Mouse (Mus musculus) ES-E14 (cell line): ENCODE measurements around the gene Disp1. TPM values are rescaled to one million over a fixed set of nuclear protein-coding genes. Genes with fewer than 3 reads are reported as not detected.

ENCODE experiments used
- DNase-seq: peaks from one replicate; pipeline ENCODE4 v3.0.0-alpha.2; 2013; ENCODE audit warnings: low read depth, low spot score
- H3K27ac ChIP-seq: 2 replicates; pipeline ENCODE4 v1.5.1; 2012; ENCODE audit warnings: low read depth, mild to moderate bottlenecking, low read length, moderate library complexity, mixed read lengths; ENCODE audit not compliant: poor library complexity, insufficient read depth, severe bottlenecking
- H3K36me3 ChIP-seq: 2 replicates; pipeline ENCODE4 v1.6.1; 2012; ENCODE audit warnings: mild to moderate bottlenecking, low read length, moderate library complexity, mixed read lengths; ENCODE audit not compliant: control insufficient read depth, poor library complexity, insufficient read depth, severe bottlenecking
- H3K4me1 ChIP-seq, 2 experiments: fragments of 150-350 bp in 1 of 2; sonication (generic) in 1 of 2; 2 replicates each; pipeline ENCODE4 v1.6.1; 2012; ENCODE audit warnings: low read length in 2 of 2, mild to moderate bottlenecking in 1 of 2, mixed read lengths in 1 of 2; ENCODE audit not compliant: control insufficient read depth in 2 of 2, insufficient read depth in 2 of 2, poor library complexity in 1 of 2
- H3K4me3 ChIP-seq, 2 experiments: fragments of 150-350 bp in 1 of 2; sonication (generic) in 1 of 2; 2 replicates each; pipeline ENCODE4 v1.5.1; 2012; ENCODE audit warnings: low read length in 2 of 2, low read depth in 1 of 2, mild to moderate bottlenecking in 1 of 2, mixed read lengths in 1 of 2; ENCODE audit not compliant: insufficient read depth in 1 of 2, poor library complexity in 1 of 2, severe bottlenecking in 1 of 2
- H3K9ac ChIP-seq: 2 replicates; pipeline ENCODE4 v1.6.1; 2012; ENCODE audit warnings: low read depth, mild to moderate bottlenecking, low read length, mixed read lengths; ENCODE audit not compliant: poor library complexity, insufficient read depth, severe bottlenecking
- H3K9me3 ChIP-seq: fragments of 150-350 bp; sonication (generic); 2 replicates; pipeline ENCODE4 v1.6.1; 2012; ENCODE audit warnings: low read depth, mild to moderate bottlenecking, low read length; ENCODE audit not compliant: control insufficient read depth, insufficient read depth
- CHD2 ChIP-seq: IDR thresholded peaks from 2 replicates; pipeline ENCODE4 v1.6.1; 2014; ENCODE audit warnings: mild to moderate bottlenecking, low read depth, low read length, inconsistent platforms
- HCFC1 ChIP-seq: IDR thresholded peaks from 2 replicates; pipeline ENCODE4 v1.6.1; 2012; ENCODE audit warnings: low read length, inconsistent platforms, borderline replicate concordance; ENCODE audit not compliant: insufficient read depth
- MAFK ChIP-seq: IDR thresholded peaks from 2 replicates; pipeline ENCODE4 v1.6.1; 2014; ENCODE audit warnings: mild to moderate bottlenecking, low read depth, low read length, inconsistent platforms; ENCODE audit not compliant: insufficient read depth
- ZC3H11A ChIP-seq: IDR thresholded peaks from 2 replicates; pipeline ENCODE4 v1.6.1; 2012; ENCODE audit warnings: low read depth, mild to moderate bottlenecking, inconsistent platforms, low read length, borderline replicate concordance
- ZNF384 ChIP-seq: IDR thresholded peaks from 2 replicates; pipeline ENCODE4 v1.6.1; 2012; ENCODE audit warnings: low read depth, low read length, inconsistent platforms
- in situ Hi-C, 2 experiments: fragments of 600-800 bp; cut with MboI; formaldehyde crosslinking; loops; one replicate each; pipeline ENCODE4 v1.15.1; 2025; ENCODE audit warnings: low sequenced_read_pairs in 2 of 2, inconsistent platforms in 1 of 2; ENCODE audit not compliant: unreplicated experiment in 2 of 2
- total RNA-seq: library from RNA; depleted of rRNA; stranded (reverse); fragments of 300-350 nt; gene quantifications from 2 replicates; pipeline ENCODE4 v1.2.3, GENCODE M21; 2012

Disp1 gene
- total RNA-seq, 1 experiment = 13.5 TPM

GRCm38 (mm10) chr1:183151510-183152319 lies 69.6 kb downstream of the Disp1 start:
- in situ Hi-C loops = no loop called here
- no peak for DNase-seq
- Histone ChIP-seq H3K36me3 (no peaks in the 10 kb centered on the region), H3K4me3 (no peak overlapping the region), H3K9ac (no peak overlapping the region), H3K27ac (no peak overlapping the region), H3K4me1 (no peaks in the 10 kb centered on the region), H3K9me3 (no peaks in the 10 kb centered on the region)
- TF ChIP-seq ZC3H11A (no peak), CHD2 (no peak), HCFC1 (no peak), MAFK (no peak), ZNF384 (no peak)

GRCm38 (mm10) chr1:183150379-183150840 lies 70.9 kb downstream of the Disp1 start:
- no peak overlapping the region for H3K4me3 ChIP-seq
- no peaks in the 10 kb centered on the region for H3K4me1 ChIP-seq
- no peak overlapping the region for H3K27ac ChIP-seq
- no peaks in the 10 kb centered on the region for H3K9me3 ChIP-seq
- no peak for TF ChIP-seq CHD2
- TF ChIP-seq ZNF384 = no peak
- no peak for TF ChIP-seq HCFC1
- no peak for TF ChIP-seq ZC3H11A
- no peak for TF ChIP-seq MAFK
- H3K9ac ChIP-seq = no peak overlapping the region
- DNase-seq = no peak
- H3K36me3 ChIP-seq = no peaks in the 10 kb centered on the region
- in situ Hi-C loops = no loop called here

- no peak overlapping the region for H3K27ac ChIP-seq
These were observed 71.7 kb downstream of the Disp1 start for GRCm38 (mm10) chr1:183149571-183150105.

GRCm38 (mm10) chr1:183147438-183147841 lies 73.9 kb downstream of the Disp1 start:
- H3K4me3 ChIP-seq = no peak overlapping the region
- no peaks in the 10 kb centered on the region for H3K36me3 ChIP-seq
- TF ChIP-seq CHD2 (no peak), MAFK (no peak), ZC3H11A (no peak), HCFC1 (no peak), ZNF384 (no peak)
- in situ Hi-C loops = no loop called here
- no peaks in the 10 kb centered on the region for H3K4me1 ChIP-seq
- H3K9ac ChIP-seq = no peak overlapping the region; the same call in 1 of the 2 replicates
- no peak overlapping the region for H3K27ac ChIP-seq
- no peak for DNase-seq
- no peaks in the 10 kb centered on the region for H3K9me3 ChIP-seq

More at GRCm38 (mm10) chr1:183149571-183150105, 71.7 kb downstream of the Disp1 start:
- H3K36me3 ChIP-seq = no peaks in the 10 kb centered on the region
- in situ Hi-C loops = no loop called here
- no peaks in the 10 kb centered on the region for H3K4me1 ChIP-seq
- no peak for TF ChIP-seq MAFK
- no peak for TF ChIP-seq ZC3H11A
- no peak for TF ChIP-seq HCFC1
- TF ChIP-seq CHD2 = no peak
- TF ChIP-seq ZNF384 = no peak
- no peak for DNase-seq
- H3K9me3 ChIP-seq = no peaks in the 10 kb centered on the region
- no peak overlapping the region for H3K4me3 ChIP-seq
- no peak overlapping the region for H3K9ac ChIP-seq

GRCm38 (mm10) chr1:183146795-183147194 lies 74.5 kb downstream of the Disp1 start:
- Histone ChIP-seq H3K9ac (no peak overlapping the region), H3K27ac (no peak overlapping the region), H3K4me1 (no peaks in the 10 kb centered on the region), H3K36me3 (no peaks in the 10 kb centered on the region), H3K9me3 (no peaks in the 10 kb centered on the region), H3K4me3 (no peak overlapping the region)
- DNase-seq = no peak
- TF ChIP-seq ZNF384 (no peak), ZC3H11A (no peak), CHD2 (no peak), MAFK (no peak), HCFC1 (no peak)
- in situ Hi-C loops = no loop called here
